Mouse (Mus musculus): ENCODE data around the gene Dnah7c. TPM values are rescaled to one million over a fixed set of nuclear protein-coding genes. Genes with fewer than 3 reads are reported as not detected.
"Not testable (repeated sequence)": the region's sequence is repeated elsewhere in the genome, so short reads cannot be mapped to it uniquely, and the experiment has no call there.

Gene Dnah7c
- polyA plus RNA-seq (2017; shearing (Covaris generic)): not detected

DNA sequence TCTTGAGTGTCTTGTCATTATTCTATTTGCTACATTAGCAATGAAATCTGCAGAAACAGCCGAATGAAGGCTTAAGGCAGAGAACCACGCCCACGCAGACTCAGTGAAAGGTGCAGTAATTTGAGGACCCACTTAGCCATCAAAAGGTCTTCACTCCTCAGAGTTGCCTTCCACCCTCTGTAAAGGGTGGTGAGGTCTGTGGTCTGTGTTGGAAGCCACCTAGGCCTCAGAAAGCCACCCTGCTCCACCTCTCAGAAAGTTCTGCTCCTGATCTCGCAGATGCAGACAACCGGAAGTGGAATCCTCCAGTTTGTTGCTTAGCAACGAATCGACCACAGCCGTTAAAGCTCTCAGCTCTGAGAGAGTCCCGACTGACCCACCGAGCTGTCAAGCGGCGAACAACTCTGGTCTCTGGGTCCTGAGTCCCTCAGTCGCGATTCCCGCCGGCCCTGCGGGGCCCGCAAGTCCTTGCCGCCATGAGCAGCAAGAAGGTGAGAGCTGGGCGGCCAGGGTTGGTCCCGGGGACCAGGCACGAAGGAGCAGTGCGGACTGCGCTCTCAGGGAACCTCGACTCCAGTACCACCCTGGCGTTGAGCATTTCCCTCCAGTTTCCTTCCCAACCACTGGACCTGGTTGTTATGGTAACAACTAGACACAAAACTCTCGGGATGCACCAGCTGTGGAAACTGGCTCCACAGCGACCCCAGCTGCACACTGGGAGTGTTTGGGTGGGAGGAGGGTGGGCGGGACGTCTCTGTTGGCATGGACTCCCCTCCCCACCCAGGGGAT is at the start of gene Dnah7c:
Dnah7c (plus strand) TSS at position 456 of the 789 bp plus-strand sequence.
- peak; percentile 28 for ATAC-seq

DNA sequence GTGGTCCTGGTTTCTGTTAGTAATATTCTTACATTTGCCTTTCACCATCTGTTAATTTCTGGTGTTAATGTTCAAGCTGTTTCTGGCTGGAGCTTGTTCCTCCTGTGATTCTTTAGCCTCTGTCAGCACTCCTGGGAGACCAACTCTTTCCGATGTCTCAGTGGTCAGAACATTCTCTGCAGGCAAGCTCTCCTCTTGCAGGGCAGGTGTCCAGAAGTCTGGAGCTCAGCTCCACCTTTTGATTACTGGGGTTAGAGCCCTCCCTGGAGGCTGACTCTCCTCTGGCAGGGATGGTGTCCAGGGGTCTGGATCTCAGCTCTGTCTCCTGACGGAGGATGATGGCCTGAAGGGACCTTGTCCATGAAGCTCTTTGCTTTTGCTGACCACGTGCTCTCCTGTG is 44.8 kb upstream of the Dnah7c start:
- ATAC-seq: not testable (repeated sequence)

DNA sequence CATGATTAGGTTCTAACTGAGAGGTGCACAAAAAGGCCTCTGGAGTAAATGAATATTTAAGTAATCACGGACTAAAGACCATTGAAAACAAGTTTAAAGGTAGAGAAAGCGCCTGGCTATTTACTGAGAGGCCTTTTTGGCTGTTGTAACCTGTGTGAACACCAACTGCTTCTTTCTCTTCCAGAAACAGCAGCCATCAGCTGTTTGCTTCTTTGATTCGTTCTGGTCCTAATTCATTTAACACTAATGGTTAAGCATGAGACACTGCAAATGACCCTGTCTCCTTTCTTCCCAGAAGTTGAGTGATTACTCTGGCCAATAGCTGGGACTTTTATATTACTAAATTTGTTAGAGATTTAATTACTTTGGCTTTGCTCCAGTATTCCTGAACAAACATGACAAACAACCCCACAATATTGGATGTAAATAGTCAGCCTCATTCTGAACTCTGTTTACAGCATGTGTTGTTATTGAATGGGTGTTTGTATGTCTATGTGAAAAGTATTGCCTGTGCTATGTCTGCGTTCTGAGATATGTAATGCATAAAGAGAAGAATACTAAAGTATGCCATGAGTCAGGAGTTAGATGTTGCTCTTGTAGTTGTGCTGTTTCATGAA is 30.6 kb upstream of the Dnah7c start:
- not testable (repeated sequence) for ATAC-seq

DNA sequence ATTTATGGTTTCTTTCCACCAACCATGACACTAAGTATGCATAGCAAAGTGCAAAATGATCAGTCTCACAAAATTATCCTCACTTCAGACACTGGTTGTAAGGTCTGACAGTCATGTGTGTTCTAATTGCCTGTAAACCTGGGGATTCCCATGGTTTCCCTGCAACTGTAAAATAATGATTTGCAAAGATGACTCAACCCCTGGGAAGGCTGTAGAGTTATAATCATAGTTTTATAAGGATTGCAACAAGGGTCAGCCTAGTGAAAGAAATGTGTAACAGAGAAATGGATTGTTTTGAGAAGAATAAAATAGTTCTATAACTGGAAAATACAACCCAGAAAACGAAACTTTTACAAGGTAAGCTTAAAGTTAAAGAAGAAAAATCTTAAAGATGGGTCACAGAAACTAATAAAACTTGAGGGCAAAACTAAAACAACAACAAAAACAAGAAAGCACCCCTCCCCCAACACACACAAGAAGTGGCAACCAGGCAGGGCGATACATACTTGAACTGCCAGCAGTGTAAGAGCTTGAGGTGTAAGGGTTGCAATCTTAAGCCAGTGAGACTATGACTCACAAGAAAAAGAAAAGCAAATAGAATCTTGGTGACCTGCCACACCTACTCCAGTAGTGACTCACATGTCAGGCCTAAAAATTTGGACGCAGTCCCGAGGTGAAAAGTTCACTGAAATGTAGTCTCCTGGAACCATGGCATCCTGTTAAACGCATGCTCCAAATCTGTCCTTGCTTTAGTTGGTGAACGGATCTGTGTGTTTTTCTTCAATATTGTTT is 16.9 kb upstream of the Dnah7c start:
- no peak for ATAC-seq

DNA sequence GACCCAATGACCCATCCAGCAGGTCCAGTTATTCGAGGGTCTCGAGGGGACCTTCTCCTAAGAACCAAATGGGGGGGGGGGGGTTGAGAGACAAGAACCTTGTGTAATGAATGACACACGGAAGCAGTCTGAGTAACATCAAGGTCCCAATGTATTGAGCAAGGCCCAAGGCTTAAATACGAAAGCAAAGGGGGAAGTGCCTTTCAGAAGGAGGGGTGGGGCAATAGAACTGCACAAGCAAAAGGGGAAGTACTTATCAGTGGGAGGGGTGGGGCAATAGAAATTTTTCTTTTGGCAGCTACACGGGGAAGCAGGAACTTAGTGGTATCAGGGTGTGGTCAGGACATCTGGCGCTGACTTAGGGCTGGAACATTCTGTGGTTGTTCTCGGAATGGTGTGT is 10.6 kb upstream of the Dnah7c start:
- not testable (repeated sequence) for ATAC-seq

- not testable (repeated sequence) for ATAC-seq
Measured at GRCm38 (mm10) chr1:46416946-46417345, 8.4 kb upstream of the Dnah7c start.

GRCm38 (mm10) chr1:46418966-46419365 is 6.4 kb upstream of the Dnah7c start:
- not testable (repeated sequence) for ATAC-seq

DNA sequence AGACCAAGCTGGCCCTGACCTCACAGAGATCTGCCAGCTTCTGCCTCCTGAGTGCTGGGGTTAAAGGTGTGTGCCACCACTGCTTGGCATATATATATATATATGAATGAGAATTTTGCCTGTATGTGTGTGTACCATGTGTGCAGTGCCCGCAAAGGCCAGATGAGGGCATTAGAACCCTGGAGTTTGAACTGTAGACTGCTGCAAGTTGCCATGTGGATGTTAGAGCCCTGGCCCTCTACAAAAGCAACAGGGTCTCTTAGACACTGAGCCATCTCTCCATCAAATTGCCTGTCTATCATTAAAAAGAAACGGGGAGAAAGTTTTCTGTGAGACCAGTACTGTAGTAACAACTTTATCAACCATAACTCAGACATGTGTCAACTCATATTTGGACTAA is 3.0 kb downstream of the Dnah7c start:
- ATAC-seq: no peak

- ATAC-seq: not testable (repeated sequence)
Measured at GRCm38 (mm10) chr1:46514671-46515070, 89.3 kb downstream of the Dnah7c start.

- ATAC-seq: no peak
Measured at GRCm38 (mm10) chr1:46521032-46521431, 95.6 kb downstream of the Dnah7c start.

- ATAC-seq: not testable (repeated sequence)
Measured at GRCm38 (mm10) chr1:46526537-46526936, 101.1 kb downstream of the Dnah7c start.

GRCm38 (mm10) chr1:46544812-46545421 is 119.5 kb downstream of the Dnah7c start:
- ATAC-seq: no peak

DNA sequence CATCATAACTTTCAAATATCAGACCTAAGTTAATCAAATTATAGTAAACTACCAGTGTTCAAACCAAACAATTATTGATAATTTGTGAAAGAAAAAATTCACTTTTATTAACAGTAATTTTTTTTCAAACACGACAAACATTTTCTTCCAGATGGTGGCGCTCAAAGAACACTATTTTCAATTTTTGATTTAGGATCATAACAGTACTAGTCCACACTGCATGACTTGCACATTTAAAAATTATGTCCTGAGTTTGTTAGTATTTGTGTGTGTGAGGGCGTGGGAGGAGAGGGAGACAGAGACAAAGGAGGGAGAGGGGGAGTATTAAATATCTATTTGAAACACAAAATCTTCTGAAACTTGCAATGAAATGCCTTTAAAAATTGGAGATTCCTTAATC is 155.0 kb downstream of the Dnah7c start:
- ATAC-seq: no peak

DNA sequence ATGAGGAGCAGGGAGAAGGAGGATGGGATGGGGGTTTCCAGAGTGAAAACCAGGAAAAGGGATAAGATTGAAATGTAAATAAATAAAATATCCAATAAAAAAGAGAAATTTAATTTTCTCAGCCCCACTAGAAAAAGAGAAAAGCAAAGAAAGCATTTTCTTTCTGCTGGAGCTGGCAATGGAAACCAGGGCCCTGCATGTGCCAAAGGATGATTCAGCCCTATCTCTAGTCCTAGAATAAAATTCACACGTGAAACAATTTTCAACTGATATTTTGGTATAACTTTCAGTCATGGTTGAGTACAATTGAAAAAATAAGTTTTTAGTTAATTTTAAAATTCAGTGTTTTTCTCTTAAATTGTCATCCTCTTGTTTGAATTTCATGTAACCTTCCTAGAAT is 168.4 kb downstream of the Dnah7c start:
- not testable (repeated sequence) for ATAC-seq

DNA sequence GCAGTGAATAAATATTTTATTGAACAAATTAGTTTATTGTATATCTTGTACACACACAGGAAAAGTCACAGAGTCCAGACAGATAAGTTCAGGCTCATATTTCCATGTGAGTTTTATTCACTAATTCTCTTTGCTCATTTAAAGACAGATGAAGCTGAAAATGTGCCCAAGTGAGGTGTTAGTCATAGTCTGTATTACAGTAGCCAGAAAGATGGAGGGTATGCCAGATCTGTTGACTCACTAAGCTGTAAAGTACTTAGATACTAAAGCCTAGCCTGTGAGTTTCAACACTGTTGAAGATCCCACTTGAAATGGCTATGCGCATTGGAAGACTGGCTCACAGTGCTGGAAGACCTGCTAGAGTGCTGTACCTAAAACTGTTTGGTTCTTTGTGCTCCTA is 171.0 kb downstream of the Dnah7c start:
- ATAC-seq: not testable (repeated sequence)

DNA sequence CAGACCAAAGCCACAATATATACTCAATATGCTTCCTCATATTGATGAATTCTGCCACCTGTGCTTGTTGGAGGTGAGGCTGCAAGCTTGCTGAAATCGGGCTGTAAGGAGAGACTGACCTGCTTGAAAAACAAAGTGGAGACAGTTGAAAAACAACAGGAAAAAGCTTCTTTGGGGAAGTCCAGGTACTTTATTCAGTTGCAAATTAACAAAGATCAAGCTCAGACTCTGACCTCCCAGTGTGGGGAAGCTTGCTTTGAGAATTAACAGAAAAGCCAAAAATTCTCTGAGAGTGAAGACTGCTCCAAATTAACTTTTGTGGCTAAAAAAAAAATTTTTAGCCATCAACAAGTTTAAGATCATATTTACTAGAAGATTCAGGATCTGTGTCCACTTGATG is 194.9 kb downstream of the Dnah7c start:
- no peak for ATAC-seq

- not testable (repeated sequence) for ATAC-seq
Measured at GRCm38 (mm10) chr1:46625914-46626313, 200.5 kb downstream of the Dnah7c start.

GRCm38 (mm10) chr1:46649821-46650220 is 224.4 kb downstream of the Dnah7c start:
- ATAC-seq: not testable (repeated sequence)

GRCm38 (mm10) chr1:46652721-46653120 is 227.3 kb downstream of the Dnah7c start:
- ATAC-seq: not testable (repeated sequence)

- ATAC-seq: not testable (repeated sequence)
Measured at GRCm38 (mm10) chr1:46724810-46725209, 299.4 kb downstream of the Dnah7c start.

DNA sequence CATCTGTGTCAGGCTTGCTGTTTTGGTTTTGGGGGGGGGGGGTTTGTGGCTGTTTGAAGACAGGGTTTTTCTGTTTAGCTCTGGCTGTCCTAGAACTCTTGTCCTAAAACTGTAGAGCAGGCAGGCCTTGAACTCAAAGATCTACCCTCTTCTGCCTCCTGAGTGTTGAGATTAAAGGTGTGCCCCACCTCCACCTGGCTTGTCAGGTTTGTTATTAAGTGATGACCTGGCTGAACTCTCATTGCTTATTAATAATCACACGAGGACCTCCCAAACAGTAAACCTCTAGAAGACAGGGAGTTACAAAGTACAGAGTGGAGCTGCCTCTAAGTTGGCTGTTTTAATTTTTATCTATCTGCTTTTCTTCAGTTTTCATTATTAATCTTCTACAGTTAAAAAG is 299.9 kb downstream of the Dnah7c start:
- ATAC-seq: no peak

- not testable (repeated sequence) for ATAC-seq
Measured at GRCm38 (mm10) chr1:46725719-46726118, 300.3 kb downstream of the Dnah7c start.

DNA sequence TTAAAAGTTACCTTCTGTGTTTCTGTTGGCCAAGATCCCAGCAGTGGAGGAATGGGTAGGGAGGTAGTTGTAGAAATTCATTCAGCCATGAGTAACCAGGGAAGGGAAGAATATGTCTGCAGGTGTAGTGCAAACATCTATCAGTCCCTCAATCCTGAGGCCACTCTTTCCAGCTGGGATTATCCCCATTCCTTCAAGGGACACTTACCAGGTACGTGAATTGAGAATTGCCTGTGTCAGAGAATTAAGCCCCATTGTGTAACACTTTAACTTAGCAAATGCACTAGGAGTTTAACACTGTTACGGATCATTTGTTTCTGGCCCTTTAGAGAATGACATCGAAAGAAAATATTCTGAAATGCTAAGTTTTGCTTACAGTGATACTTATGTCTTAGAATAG is 304.3 kb downstream of the Dnah7c start:
- not testable (repeated sequence) for ATAC-seq
